Mouse (Mus musculus): Measurements from ENCODE around the gene Sox12.

Gene Sox12

DNA sequence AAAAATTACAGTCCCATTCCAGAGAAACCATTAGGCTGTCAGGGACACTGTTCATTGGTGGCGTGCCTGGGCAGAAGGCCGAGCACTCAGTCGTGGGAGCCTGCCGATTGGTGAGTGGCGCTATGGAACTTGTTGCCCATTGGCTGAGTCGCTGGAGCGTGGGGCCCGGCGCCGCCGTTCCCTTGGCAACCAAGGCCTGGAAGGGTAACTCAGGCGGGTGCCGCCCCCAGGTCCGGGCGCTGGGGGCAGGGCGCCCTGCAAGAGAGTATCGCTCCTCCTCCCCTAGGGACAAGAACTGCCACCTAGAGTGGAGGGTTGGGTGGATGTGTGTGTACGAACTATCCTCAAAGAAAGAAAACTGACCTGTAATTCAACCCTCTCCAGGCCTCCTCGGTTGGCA, 8.3 kb upstream of the Sox12 start:
- DNase-seq (ENCODE audit: low read depth, low spot score), result peak; percentile 84

DNA sequence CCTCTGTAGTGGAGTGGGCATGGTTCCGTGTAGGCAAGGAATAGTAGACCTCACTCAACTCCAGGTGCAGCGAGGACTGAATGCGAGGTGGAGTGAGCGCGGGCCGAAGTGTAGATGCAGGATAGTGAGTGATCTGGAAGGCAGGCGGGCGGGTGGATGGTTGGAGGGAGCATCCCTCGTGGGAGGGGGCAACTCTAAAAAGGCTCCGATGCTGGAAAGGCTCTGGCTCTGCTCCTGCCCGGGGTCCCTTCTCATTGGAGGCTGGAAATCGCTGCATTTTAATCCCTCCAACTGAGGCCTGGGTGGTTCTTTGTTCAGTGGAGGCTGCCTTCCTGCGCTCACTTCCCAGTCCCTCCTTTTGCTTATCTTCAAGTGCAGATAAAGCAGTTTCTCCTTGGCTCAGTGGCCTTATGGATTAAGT, 1.3 kb upstream of the Sox12 start:
- DNase-seq (ENCODE audit: low read depth, low spot score), result no peak

DNA sequence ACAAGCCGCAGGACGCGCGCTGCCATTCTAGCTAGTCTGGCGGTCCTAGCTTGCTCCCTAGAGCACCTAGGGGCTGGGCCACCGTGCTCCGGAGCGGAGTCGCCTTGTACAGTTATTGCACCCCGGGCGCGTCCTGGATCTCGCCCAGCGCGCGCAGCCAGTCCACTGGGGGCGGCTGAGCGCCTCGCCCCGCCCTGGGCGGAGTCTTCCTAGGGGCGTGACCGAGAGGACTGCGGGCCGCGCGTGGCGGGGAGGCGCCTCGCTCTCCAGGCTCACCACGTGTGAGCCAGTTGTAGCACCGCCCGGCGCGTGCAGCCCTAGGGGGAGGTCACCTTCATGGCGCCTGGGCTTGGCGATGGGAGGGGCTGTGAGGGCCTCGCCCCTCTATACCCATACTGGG, 828 bp upstream of the Sox12 start:
- peak; percentile 76 for DNase-seq (ENCODE audit: low read depth, low spot score)

DNA sequence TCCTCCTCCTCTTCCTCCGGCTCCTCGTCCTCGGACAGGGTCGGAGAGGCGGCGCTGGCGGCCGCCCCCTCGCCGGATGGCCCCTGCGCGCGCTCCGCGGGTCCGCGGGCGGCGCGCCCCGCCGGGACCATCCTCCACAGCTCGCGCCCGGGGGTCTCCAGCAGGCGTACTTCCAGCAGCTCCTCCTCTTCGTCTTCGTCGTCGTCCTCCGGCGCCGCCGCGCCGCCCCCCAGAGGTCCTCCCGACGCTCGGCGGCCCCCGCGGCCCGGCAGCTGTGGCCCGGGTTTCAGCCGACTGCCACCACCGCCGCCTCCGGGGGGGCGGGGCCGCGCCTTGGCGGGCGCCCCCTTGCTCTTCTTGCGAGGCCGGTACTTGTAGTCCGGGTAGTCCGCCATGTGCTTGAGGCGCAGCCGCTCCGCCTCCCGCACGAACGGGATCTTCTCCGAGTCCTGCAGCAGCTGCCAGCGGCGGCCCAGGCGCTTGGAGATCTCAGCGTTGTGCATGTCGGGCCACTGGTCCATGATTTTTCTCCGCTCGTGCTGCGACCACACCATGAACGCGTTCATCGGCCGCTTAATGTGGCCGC, 766 bp downstream of the Sox12 start:
- DNase-seq (ENCODE audit: low read depth, low spot score), result peak; percentile 54

DNA sequence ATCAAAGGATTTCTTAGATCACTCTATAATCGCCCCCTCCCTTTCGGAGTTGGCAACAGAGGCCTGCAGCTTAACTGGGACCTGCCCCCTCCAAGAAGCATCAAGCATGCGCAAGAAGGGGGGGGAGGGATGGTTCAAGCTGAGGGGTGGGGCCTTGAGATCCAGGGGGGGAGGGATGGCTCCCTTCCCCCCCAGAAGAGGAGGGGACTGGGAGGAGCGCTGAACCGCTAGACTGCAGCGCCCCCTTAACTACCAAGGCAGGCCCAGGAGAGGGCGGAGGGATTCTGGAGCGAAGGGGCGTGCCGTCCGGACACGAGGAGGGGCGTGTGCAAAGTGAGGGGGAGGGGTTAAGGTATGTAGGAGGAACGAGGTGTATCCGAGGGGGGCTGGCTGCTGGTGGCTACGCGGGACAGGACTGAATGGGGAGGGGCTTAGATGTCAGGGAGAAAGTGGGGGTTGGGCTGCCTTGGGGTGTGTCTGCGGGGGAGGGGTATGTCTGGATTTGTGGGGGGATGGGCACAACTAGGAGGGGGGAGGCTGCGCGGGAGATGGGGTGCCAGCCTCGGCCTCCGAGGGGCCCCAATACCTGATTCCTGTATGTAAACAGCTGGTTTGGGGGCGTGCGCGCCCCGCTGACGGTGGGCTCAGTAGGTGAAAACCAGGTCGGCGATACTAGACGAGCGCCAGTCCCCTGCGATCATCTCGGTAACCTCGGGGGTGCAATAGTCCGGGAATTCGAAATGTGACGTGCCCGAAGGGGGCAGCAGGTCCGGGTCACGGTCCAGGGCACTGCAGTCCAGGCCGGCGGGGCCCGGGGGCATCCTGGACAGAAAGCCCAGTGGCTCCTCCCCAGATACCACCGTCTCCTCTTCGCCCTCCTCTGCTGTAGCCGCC, 1.5 kb downstream of the Sox12 start:
- DNase-seq (ENCODE audit: low read depth, low spot score), result peak; percentile 76

DNA sequence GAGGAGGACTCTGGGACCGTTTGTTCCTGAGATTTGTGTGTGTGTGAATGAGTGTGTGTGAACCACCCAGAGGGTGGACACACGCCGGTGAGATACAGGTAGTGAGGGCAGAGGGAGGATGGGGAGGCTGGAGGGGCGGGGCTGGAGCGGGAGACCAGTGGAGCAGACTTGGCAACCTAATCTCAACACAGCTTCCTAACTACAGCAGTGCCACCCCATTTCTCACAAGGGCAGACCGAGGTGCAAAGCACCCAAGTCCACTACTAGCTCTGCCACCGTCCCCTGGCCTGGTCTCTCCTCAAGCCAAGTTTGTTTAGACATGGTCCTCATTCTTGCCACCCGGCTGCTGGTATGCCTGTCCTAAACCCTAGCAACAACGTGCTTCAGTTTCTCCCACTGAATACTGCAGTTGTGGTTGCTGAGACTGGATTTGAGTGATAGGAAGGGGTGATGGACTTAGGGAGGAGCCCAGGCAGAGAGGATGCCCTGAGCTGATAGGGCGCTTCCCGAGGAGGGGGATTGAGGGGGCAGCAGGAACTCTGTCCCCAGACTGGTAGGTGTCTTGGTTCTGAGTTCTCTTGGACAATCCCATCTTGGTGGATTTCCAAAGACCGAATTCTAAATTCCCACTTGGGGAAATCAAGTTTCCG, 2.5 kb downstream of the Sox12 start:
- no peak for DNase-seq (ENCODE audit: low read depth, low spot score)

DNA sequence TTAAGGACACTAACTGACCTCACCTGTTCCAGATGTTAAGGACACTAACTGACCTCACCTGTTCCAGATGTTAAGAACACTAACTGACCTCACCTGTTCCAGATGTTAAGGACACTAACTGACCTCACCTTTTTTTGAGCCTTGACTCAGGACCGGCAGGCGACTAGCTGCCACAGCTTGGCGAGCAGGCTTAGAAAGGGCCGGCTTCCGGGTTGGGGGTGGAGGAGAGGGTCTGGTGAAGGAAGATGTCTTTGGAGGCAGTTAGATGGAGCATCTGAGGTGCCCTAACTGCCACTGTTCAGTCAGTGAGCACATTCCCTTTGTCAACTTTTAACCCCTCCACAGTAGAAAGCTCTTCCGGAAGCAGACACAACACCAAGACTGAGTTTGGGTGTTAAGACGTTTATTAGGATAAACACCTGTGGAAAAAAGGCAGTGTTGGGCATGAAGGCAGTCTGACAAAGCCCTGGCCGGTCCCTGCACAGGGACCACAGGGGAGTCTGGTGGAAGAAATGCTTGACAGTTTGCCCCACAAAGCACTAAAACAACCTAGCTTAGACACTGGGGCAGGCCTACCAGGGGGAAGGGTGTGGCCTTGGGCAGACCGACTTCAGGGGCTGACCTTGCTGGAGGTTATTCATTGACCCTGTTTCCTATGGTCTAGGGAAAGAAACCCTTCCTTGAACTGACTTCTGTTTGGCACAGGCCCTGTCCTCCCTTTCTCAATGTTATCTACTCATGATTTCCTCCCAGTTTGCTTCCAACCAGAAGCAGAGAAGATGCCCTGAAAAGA, 4.4 kb downstream of the Sox12 start:
- no peak for DNase-seq (ENCODE audit: low read depth, low spot score)

DNA sequence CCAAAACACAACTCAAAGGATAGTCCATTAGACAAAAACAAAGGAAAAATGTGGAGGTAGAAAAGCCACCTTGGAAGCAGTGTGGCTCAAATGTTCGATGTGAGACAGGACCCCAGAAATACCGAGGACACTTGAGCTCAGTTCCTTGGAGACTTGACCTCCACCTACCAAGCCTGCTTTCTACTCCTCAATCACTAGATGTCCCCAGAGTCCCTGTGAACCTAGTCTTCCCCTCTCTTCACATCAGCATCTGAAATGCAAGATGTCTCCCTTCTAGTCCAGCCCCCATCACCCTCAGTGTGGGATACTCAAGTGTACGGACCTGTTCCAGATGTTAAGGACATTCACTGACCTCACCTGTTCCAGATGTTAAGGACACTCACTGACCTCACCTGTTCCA, 5.1 kb downstream of the Sox12 start:
- peak; percentile 30 for DNase-seq (ENCODE audit: low read depth, low spot score)

DNA sequence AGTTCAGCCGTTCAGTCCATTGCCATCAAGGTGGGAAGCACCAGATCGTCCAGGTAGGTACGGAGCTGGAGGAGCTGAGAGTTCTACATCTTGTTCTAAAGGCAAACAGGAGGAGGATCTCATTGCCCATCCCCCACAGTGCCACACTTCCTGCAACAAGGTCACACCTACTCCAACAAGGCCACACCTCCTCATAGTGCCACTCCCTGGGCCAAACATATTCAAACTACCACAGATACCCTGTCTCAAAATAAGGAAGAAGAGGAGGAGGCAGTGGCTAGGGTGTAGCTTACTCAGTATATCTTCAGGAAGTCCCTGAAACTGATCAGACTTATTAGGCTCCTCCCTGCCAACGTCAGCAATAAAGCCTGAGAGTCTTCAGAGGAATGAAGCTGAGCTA, 13.7 kb downstream of the Sox12 start:
- no peak for DNase-seq (ENCODE audit: low read depth, low spot score)

DNA sequence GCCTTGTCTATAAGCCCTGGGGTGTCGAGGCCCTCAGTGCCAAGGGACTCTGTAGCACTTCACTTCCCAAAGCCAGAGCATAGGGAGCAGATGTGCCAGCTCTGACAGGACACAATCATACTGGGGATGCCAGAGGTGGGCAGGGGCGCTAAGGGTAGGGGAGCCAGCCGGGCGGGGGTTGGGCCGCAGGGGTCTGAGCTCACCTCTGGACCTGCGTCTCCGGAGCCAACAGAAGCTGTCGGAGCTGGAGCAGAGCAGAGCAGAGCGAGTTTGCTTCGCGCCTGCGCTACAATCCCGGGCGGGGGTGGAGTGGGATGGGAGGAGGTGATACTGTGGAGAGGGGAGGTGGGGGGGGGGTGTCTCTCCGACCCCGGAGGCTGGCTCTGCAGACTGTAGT, 21.5 kb downstream of the Sox12 start, which contains the start of gene Nrsn2:
TSS of gene Nrsn2 (minus strand) at position 294 of the 397 bp plus-strand sequence.
- no peak for DNase-seq (ENCODE audit: low read depth, low spot score)

DNA sequence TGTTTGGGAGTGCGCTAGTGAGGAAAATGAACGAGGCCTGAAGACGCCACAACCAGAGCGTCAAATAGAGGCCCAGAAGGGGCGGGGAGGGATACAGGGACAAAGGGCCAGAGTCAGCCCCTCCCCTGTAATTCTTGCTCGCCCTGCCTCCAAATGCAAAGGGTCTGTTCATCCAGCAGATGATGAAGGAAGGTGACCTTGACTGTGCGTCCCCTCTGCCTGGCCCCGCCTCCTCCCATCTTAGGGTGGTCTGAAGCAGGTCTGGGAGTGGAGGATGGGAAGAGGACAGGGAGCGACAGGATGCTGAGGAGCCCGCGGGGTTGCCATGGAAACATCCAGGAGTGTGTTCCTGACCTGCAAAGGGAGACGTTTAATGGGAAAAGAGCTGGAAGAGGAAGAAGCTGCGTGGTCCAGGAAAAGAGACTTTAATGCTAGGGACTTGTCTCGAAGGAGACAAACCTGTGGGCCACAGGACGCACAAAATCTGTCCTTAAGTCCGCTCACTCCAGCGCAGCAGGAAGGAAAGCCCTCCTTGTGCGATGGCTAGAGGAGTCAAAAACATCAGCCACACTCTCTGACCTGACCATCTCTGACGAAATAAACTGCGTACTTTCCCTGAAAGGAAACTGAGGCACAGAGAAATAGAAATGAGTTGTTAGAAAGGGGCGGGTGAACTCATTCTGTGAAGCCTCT, 22.1 kb downstream of the Sox12 start:
- no peak for DNase-seq (ENCODE audit: low read depth, low spot score)

DNA sequence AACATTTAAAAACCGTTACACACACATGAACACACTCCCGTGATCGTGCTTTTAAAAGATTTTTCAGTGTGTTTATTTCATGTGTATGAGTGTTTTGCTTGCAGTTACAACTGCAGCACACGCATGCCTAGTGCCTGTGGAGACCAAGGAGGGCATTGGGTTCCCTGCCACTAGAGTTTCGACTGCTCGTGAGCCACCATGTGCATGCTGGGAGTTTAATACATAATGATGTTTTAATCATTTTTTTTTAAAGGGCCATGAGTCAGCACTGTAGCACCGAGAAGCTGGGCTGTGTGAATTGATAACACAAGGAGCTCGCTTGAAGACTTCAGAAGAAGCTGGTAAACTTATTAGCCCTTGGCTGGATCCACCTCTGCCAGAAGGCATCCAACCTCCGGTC, 24.3 kb downstream of the Sox12 start:
- DNase-seq (ENCODE audit: low read depth, low spot score), result no peak

DNA sequence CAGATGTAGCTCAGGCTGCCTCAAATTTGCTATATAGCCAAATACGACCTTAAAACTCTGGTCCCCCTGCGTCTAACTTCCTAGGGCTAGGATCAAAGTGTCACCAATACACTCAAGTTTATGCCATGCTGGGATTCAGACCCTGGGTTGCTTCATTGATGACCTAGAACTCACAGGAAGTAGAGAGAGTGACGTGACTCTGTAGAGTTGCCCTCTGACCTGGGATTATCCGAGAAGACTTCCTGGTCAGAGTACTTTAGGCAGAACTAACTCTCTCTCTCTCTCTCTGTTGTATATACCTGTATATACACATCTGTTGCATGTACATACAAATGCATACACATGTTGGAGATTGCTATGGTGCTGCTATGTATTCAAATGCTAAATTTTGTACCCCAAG, 25.2 kb downstream of the Sox12 start:
- DNase-seq (ENCODE audit: low read depth, low spot score), result no peak

DNA sequence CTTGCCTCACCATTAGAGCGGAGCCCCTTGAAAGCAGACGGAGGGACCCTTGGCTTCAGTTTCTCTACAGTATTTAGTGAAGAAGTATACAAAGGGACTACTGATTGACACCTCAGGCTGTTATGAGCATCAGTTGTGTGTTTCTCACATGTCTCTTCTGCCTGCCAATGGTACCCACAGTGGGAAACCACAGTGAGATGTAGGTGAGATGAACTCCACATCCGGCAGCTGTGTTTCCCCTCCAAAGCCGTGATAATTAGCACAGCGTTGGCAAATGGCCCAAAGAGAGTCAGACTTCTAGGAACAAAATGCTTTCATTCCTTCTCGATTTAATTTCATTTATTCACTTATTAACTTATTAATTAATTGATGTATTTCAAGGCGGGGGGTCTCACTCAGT, 25.8 kb downstream of the Sox12 start:
- DNase-seq (ENCODE audit: low read depth, low spot score), result no peak

DNA sequence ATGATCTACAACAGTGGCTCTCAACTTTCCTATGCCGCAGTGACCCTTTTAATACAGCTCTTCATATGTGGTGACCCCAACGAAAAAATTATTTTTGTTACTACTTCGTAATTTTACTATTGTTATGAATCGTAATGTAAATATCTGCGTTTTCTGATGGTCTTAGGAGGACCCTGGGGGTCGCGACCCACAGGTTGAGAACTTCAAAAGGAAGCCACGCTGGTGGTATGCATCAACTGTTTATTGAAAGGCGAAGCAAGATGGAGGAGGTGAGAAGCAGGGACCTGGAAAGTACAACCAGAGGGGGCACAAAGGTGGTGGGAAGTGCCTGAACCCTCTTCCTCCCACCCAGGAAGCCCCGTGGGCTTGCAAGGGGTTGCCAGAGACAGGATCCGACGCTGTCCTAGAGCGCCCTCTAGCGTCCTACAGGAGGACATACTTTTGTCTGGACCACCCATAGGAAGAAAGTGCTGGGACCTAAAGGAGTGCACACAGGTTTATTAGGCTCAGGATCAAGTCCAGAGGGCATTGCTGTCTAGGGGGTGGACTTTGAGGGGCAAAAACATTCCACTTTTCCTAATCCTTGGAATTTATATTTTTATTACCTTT, 29.2 kb downstream of the Sox12 start:
- peak; percentile 53 for DNase-seq (ENCODE audit: low read depth, low spot score)

DNA sequence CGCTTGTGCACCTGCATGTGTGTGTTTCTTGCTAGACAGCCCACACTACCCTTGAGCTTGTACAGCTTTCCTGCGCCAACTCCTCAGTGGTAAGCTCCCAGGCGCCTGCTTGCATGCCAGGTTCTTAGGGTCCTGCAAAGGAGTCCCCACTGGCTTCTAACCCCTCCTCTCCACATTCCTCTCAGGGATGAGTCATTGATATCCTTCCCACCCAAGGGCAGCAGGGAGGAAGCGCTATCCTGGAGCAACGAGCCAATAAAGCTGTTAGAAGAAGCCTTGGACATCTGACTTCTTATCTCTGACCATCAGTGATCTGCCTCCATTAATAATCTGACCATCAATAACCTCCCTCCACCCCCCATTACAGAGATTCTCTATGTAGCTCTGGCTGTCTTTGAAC, 29.9 kb downstream of the Sox12 start:
- no peak for DNase-seq (ENCODE audit: low read depth, low spot score)

DNA sequence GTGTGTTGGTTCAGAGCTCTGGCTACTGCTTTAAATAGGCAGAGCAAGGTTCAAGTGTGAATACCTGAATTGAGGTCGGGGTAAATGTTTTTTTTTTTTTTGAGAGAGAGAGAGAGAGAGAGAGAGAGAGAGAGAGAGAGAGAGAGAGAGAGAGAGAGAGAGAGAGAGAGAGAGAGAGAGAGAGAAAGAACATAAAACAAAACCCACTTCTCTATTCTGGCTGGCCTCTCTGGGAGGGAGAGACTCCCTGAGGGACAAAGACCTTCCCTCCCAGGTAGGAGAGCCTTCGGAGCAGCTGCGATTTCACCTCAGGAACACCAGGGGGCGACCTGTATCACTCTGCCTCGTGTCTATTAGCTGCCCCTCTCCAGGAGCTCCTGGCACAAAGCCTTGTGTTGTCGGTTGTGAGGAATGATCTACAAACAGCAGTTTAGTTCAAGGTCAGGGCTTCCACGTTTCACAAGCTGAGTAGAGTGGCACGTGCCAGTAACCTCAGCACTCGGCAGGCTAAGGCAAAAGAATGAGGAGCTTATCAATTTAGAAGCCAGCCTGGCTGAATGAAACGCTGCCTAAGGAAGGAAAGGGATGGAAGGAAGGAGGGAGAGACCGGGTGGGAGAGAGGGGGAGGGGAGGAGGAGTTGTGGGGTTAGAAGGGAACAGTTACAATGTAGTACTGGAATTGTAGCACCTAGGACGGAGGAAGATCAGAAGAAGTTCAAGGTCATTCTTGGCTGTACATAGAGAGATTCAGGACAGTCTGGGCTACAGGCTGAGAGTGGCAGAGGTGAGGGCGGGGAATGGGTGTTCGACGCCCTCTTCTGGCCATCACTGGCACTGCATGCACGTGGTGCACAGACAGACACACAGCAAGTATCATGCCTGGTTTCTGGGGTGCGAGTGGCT, 34.4 kb downstream of the Sox12 start:
- DNase-seq (ENCODE audit: low read depth, low spot score), result peak; percentile 50

DNA sequence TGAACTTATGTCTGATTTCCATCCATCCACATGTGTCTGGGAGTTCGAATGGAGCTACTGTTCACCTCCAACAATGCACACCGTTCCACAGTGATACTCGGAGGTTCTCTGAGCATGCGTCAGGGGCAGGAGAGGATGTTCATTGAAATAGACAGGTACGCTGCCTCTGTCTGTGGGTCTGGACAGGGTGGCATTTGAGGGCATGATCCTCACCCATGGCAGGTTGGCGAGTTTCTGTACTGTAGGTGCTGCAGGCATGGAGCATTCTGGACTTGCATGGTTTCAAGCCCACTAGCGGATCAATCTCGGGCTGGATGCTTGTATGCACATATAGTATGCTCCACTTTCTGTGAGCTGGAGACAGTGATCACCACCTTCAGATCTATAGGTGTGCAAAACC, 36.7 kb downstream of the Sox12 start:
- DNase-seq (ENCODE audit: low read depth, low spot score), result no peak

DNA sequence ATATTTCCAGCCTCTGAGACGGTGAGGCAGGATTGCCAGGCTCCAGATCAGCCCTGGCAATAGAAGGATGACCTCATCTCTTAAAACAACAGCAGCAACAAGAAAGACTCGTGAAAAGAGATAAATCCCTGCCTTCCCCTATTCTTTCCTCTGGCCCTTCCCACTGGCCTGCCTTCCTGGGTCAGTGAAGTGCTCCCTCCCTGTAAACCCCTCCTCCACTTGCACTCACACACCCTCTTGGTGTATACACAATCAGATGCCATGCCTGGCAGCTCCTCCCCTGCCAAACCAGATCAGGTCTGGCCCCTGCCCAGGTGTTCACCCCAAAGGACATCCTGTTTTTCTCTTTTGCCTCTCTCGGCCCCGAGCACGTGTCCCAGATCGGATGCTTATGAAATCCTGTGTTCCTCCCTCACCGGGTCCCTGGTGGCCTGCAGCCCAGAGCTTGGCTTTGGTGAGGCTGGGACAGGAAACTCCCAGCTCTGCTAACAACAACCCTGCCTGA, 37.5 kb downstream of the Sox12 start:
- DNase-seq (ENCODE audit: low read depth, low spot score), result peak; percentile 73

DNA sequence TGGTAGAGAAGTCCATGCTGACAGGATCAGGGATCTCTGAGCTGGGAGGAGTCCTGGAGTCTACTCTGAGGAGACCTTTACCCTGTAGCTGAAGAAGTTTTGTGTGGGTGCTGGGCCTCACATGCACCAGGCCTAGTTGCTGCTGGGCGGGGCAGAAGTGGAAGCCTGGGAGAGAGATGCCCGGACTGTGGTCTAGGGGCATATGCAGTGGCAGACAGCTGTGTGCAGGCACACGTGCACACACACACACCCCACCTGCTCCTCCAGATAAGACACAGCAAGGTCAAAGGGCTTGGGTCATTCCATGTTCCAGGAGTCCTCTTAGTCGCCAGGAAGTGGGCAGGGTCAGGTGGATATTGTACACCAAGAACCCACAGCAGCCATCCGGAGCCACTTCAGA, 38.2 kb downstream of the Sox12 start:
- no peak for DNase-seq (ENCODE audit: low read depth, low spot score)

Data from skeletal muscle tissue, adult 2 months (tissue).